In the genomic region with DNA sequence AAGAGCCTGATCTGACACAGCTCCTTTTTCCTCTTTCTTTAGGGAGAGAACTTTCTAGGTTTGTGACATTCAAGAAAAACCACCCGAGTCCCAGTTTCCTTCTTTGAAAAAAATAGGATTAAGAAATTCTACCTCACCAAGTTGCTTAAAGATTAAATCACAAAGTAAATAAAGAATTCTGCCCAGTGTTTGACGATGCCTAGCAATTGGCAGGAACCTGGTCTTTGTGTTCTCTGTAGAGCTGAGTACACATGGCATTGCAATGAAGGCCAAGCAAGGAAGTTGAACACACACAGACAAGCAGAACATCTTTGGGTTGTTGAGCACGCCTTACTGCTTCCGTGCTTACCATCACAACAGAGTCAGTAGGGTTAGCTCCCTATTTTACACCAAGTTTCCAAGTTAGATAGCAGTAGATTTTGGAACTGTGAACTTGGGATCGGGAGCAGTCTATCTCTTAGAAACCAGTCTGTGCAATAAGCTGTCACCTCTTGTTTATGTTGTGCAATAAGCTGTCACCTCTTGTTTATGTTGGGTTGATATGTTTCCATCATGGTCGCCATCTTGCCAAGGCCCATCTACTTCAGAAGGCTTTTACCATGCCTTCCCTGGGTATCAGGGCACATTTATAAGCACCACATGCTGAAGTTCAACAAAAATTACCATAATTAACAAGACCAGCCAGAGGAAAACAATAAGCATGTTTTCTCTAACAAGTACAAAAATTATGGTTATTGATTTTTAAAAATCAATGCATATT, we compare ENCODE assay signal across 13 mouse cellular contexts.
"Had no signal": no experiment of that assay in that cellular context is flagged by ENCODE, and none has a peak within 500 bp of the region (broad histone marks: within the 10 kb centered on the region; RNA-seq: fewer than 3 reads in every experiment).

No protein-coding gene starts in this region.

- H3K36me3 ChIP-seq: limb, embryonic 10.5 days; liver, embryonic 13.5 days; midbrain, embryonic 10.5 days; neural tube, embryonic 15.5 days had no signal

- H3K4me3 ChIP-seq: layer of hippocampus, adult 2 months; limb, embryonic 10.5 days; liver, embryonic 13.5 days; midbrain, embryonic 10.5 days; myocyte; neural tube, embryonic 15.5 days had no signal

- ATAC-seq: inflammation-experienced regulatory T-cells, adult 6 months; liver, postnatal 0 days had no signal

- DNase-seq: kidney, adult 18-20 months; kidney, postnatal 10 days; kidney, postnatal 4 days; liver, embryonic 13.5 days; liver, postnatal 0 days; midbrain, embryonic 14.5 days; thymus, postnatal 4 days had no signal

- H3K9ac ChIP-seq: liver, embryonic 13.5 days; liver, postnatal 0 days; neural tube, embryonic 15.5 days had no signal

- H3K9me3 ChIP-seq: limb, embryonic 10.5 days; liver, embryonic 13.5 days; midbrain, embryonic 10.5 days; neural tube, embryonic 15.5 days had no signal

- H3K4me2 ChIP-seq: liver, embryonic 13.5 days; neural tube, embryonic 15.5 days had no signal

- H3K27ac ChIP-seq: layer of hippocampus, adult 2 months; limb, embryonic 10.5 days; liver, embryonic 13.5 days; midbrain, embryonic 10.5 days; neural tube, embryonic 15.5 days had no signal

- H3K27me3 ChIP-seq: liver, embryonic 13.5 days; neural tube, embryonic 15.5 days had no signal

- H3K4me1 ChIP-seq: limb, embryonic 10.5 days; liver, embryonic 13.5 days; midbrain, embryonic 10.5 days; neural tube, embryonic 15.5 days had no signal
